Mouse (Mus musculus): ENCODE measurements at regions not wholly inside any gene's neighbourhood (a gene's known extent, or its start where the extent isn't known, plus 50 kb on each side); places are given as distances from the start of the nearest gene placed in this dataset.

GRCm38 (mm10) chr7:61411701-61412100 lies 934.7 kb upstream of the Ndn start:
- DNase-seq: no peak

- DNase-seq: no peak
These were observed 929.8 kb upstream of the Ndn start for GRCm38 (mm10) chr7:61416558-61416957.

GRCm38 (mm10) chr7:61455805-61456204 lies 890.6 kb upstream of the Ndn start:
- DNase-seq: no peak

GRCm38 (mm10) chr7:61481074-61481473 lies 865.3 kb upstream of the Ndn start:
- no peak for DNase-seq

GRCm38 (mm10) chr7:61514764-61515163 lies 831.6 kb upstream of the Ndn start:
- no peak for DNase-seq

GRCm38 (mm10) chr7:61535121-61535520 lies 811.2 kb upstream of the Ndn start:
- DNase-seq: peak; percentile 71
